Mouse (Mus musculus): ENCODE measurements around the gene Slc7a4. TPM values are rescaled to one million over a fixed set of nuclear protein-coding genes. Genes with fewer than 3 reads are reported as not detected.

Gene Slc7a4
- polyA plus RNA-seq, 1 experiment from 2014 or later = 4.5 TPM

- no peaks in the 10 kb centered on the region for H3K36me3 ChIP-seq
- ATAC-seq (ENCODE audit: low FRiP score, low read depth) = no peak
- no peak overlapping the region for H3K9ac ChIP-seq (replicated peaks)
- no peaks in the 10 kb centered on the region for H3K27me3 ChIP-seq
- H3K9me3 ChIP-seq = no peaks in the 10 kb centered on the region
- no peaks in the 10 kb centered on the region for H3K4me1 ChIP-seq
- H3K4me3 ChIP-seq = no peak overlapping the region
- 66% methylated on average over 3 of the region's 3 CpGs for WGBS
- no peak overlapping the region for H3K4me2 ChIP-seq (replicated peaks)
- H3K27ac ChIP-seq (replicated peaks) = no peak overlapping the region
Observed at GRCm38 (mm10) chr16:17600944-17601562, 18.0 kb upstream of the Slc7a4 start.

DNA sequence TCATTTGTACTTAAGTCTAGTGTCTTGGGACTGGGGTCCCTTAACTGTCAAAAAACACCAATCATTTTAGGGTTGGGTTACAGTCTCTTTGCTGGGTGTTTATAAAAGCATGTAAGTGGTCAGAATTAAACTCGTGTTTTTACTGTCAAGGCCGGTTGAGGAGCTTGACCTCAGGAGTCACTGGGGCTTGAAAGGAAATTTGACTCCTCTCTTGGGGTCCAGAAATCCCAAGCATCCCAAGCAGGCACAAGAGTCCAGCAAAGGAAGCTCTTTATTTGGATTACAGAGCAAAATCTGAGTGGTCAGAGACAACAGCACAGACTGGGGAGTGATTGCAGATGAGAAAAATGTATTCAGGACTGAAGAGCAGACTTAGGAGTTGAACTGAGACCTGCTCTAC lies 7.7 kb upstream of the Slc7a4 start:
- Histone ChIP-seq H3K9ac (replicated peaks) (no peak overlapping the region), H3K4me3 (no peak overlapping the region), H3K4me2 (replicated peaks) (no peak overlapping the region), H3K36me3 (no peaks in the 10 kb centered on the region), H3K27me3 (no peaks in the 10 kb centered on the region), H3K9me3 (no peaks in the 10 kb centered on the region), H3K27ac (replicated peaks) (no peak overlapping the region), H3K4me1 (no peaks in the 10 kb centered on the region)
- 52% methylated on average over 2 of the region's 2 CpGs for WGBS
- no peak for ATAC-seq (ENCODE audit: low FRiP score, low read depth)

DNA sequence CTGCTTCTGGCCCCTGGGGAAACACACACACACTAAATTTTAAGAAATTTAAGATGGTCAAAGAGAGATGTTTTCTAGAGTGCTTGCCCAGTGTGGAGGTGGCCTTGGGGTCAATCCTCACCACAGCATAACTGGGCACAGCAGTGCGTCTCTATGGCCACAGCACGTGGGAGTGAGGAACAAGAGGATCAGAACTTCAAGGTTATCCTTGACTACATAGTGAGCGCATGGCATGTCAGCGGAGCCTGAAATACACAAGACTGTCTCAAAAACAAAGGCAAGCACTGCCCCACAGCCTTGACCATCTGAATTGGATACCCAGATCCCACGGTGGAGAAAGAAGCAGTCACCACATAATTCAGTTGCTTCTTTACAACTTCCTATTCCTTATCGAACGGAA lies 1.5 kb upstream of the Slc7a4 start:
- H3K4me1 ChIP-seq = no peaks in the 10 kb centered on the region
- H3K27ac ChIP-seq (replicated peaks) = no peak overlapping the region
- H3K4me3 ChIP-seq = no peak overlapping the region
- ATAC-seq (ENCODE audit: low FRiP score, low read depth) = no peak
- 83% methylated on average over 7 of the region's 7 CpGs for WGBS
- no peak overlapping the region for H3K9ac ChIP-seq (replicated peaks)
- no peak overlapping the region for H3K4me2 ChIP-seq (replicated peaks)
- no peaks in the 10 kb centered on the region for H3K27me3 ChIP-seq
- H3K36me3 ChIP-seq = no peaks in the 10 kb centered on the region
- no peaks in the 10 kb centered on the region for H3K9me3 ChIP-seq

DNA sequence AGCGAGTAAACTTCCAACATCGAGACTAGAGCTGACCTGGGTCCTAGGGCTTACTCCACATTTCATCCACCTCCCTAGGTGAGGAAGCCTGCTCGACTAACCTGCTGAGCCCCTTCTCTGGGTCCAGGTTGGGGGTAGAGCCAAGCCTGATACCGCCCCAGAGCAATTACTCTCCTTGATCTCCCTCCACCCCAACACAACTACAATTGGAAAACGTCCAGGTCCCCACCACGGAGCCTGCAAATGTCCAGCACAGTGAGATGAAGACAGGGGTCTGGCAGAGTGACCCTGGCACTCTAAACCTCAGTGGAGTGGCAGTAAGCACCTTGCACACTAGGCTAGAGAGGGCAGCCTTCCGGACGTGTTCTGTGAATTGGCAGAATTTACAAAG lies 6.2 kb downstream of the Slc7a4 start:
- H3K4me3 ChIP-seq = peak overlapping the region; percentile 50
- WGBS = 18% methylated on average over 8 of the region's 8 CpGs
- peaks cover 7% of the 10 kb centered on the region; the same call in 1 of the 2 replicates for H3K4me1 ChIP-seq
- no peaks in the 10 kb centered on the region for H3K9me3 ChIP-seq
- ATAC-seq (ENCODE audit: low FRiP score, low read depth) = no peak
- no peak overlapping the region; the same call in 1 of the 2 replicates for H3K9ac ChIP-seq (replicated peaks)
- H3K36me3 ChIP-seq = no peaks in the 10 kb centered on the region
- H3K4me2 ChIP-seq (replicated peaks) = peak overlapping the region; percentile 70
- no peak overlapping the region for H3K27ac ChIP-seq (replicated peaks)
- peaks cover 48% of the 10 kb centered on the region for H3K27me3 ChIP-seq

DNA sequence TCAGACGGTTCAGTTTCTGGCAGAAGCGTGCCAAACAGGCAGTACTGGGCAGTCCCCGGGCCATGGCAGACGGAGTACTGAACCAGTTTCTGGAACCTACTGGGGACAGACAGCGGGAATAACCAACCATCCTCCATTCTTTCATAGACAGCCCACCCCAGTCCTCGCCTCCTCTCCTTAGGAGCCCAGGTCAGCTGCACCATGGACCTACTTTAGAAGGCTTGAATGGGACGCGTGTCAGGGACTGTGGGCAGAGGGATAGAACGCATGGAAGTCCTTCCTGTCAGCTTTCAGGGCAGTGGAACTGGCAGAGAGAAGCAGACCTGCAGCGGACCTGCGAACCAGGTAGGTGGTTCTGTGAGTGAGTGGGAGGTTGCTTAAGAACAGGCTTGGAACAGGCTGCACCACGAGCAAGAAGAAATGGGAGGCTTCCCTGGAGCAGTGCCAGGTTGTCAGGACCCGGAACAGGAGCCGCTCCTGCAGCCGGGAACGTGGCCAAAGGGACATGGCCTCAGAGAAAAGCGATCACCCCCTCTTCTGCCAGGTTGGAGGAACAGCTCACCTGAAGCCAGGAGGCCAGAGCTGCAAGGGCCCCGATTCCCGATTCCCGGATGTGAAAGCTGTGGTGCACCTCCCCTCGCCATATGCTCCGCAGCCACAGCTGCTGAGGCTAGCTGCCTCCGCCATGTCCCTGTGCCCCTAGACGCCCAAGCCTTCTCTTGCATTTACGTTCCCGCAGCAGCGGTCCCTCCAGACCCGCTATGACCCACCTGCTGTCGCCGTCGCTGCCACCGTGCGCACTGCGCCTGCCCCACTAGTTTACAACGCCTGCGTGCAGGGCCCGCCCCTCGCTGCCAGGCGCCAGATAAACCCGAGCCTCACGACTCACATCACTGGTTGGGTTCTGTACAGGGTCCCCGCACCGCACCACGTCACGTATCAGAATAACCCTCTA lies 6.9 kb downstream of the Slc7a4 start:
- Histone ChIP-seq H3K9ac (replicated peaks) (peak overlapping the region; percentile 53), H3K4me2 (replicated peaks) (peak overlapping the region; percentile 70), H3K9me3 (no peaks in the 10 kb centered on the region), H3K4me1 (peaks cover 7% of the 10 kb centered on the region; the same call in 1 of the 2 replicates), H3K36me3 (no peaks in the 10 kb centered on the region), H3K4me3 (peak overlapping the region; percentile 50), H3K27ac (replicated peaks) (no peak overlapping the region), H3K27me3 (peaks cover 48% of the 10 kb centered on the region)
- 14% methylated on average over 44 of the region's 45 CpGs for WGBS
- 0 out of 2 replicates have a peak, but pooled peaks have one; percentile 52 for ATAC-seq (ENCODE audit: low FRiP score, low read depth)

GRCm38 (mm10) chr16:17566186-17566585 lies 16.8 kb downstream of the Slc7a4 start:
- Histone ChIP-seq H3K4me3 (no peak overlapping the region), H3K4me1 (peaks cover 13% of the 10 kb centered on the region), H3K27ac (replicated peaks) (no peak overlapping the region), H3K9ac (replicated peaks) (no peak overlapping the region), H3K36me3 (no peaks in the 10 kb centered on the region), H3K27me3 (peaks cover 22% of the 10 kb centered on the region), H3K4me2 (replicated peaks) (no peak overlapping the region), H3K9me3 (no peaks in the 10 kb centered on the region)
- WGBS = 23% methylated on average over 4 of the region's 4 CpGs
- no peak for ATAC-seq (ENCODE audit: low FRiP score, low read depth)

DNA sequence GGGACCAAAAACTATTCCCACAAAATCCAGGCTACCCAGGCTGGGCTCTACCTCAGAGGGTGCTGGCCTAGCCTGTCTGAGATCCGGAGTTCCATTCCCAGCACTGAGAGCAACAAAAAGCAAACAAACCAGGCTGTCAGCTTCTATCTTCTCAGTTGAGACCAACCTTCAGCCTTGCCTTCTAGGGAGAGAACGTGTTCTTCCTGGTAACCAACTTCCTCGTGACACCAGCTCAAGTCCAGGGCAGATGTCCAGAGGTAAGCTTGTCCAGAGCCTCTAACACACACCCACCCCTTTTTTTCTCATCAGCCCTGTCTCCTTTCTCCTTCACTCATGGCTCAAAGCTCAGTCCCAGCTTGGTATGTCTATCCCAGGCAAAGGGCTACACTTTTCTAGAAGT lies 18.2 kb downstream of the Slc7a4 start:
- ATAC-seq (ENCODE audit: low FRiP score, low read depth) = no peak
- Histone ChIP-seq H3K4me1 (peaks cover 23% of the 10 kb centered on the region), H3K9ac (replicated peaks) (no peak overlapping the region), H3K4me3 (no peak overlapping the region), H3K36me3 (no peaks in the 10 kb centered on the region), H3K9me3 (no peaks in the 10 kb centered on the region), H3K4me2 (replicated peaks) (no peak overlapping the region), H3K27ac (replicated peaks) (no peak overlapping the region), H3K27me3 (peaks cover 36% of the 10 kb centered on the region)
- WGBS = 75% methylated on average over 3 of the region's 3 CpGs

DNA sequence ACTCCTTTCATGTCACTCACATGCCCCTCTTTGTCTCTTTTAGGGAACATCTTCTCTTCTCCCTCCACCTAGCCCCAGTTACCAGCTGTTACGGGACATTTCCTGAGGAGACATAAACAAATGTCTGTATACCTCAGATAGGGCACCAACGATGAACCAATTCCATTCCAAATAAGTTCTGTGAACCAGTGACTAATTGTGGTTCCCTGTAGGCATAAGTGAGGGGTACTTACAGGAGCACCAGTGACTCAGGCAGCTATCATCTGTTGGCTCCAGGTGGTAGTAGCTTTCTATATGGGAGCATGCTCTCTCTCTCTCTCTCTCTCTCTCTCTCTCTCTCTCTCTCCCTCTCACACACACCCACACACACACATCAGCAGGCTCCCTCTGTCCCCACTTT lies 18.8 kb downstream of the Slc7a4 start:
- no peaks in the 10 kb centered on the region for H3K9me3 ChIP-seq
- ATAC-seq (ENCODE audit: low FRiP score, low read depth) = no peak
- no peak overlapping the region for H3K27ac ChIP-seq (replicated peaks)
- peaks cover 40% of the 10 kb centered on the region for H3K27me3 ChIP-seq
- peaks cover 25% of the 10 kb centered on the region for H3K4me1 ChIP-seq
- no peak overlapping the region for H3K4me3 ChIP-seq
- no peak overlapping the region for H3K9ac ChIP-seq (replicated peaks)
- 79% methylated on average over 2 of the region's 2 CpGs for WGBS
- no peaks in the 10 kb centered on the region for H3K36me3 ChIP-seq
- H3K4me2 ChIP-seq (replicated peaks) = no peak overlapping the region

GRCm38 (mm10) chr16:17563580-17563979 lies 19.4 kb downstream of the Slc7a4 start:
- Histone ChIP-seq H3K36me3 (no peaks in the 10 kb centered on the region), H3K27ac (replicated peaks) (no peak overlapping the region), H3K4me1 (peaks cover 32% of the 10 kb centered on the region), H3K4me3 (no peak overlapping the region), H3K4me2 (replicated peaks) (no peak overlapping the region), H3K9ac (replicated peaks) (no peak overlapping the region), H3K9me3 (no peaks in the 10 kb centered on the region), H3K27me3 (peaks cover 40% of the 10 kb centered on the region)
- 29% methylated on average over 1 of the region's 1 CpGs for WGBS
- no peak for ATAC-seq (ENCODE audit: low FRiP score, low read depth)

GRCm38 (mm10) chr16:17561751-17562208 lies 21.2 kb downstream of the Slc7a4 start, which contains the start of gene P2rx6:
Gene P2rx6 (plus strand): TSS chr16:17561885.
- peaks cover 40% of the 10 kb centered on the region for H3K4me1 ChIP-seq
- H3K4me2 ChIP-seq (replicated peaks) = peak within 1 kb of the TSS; percentile 47
- no peaks in the 10 kb centered on the region for H3K9me3 ChIP-seq
- peak within 1 kb of the TSS; percentile 22 for H3K4me3 ChIP-seq
- H3K9ac ChIP-seq (replicated peaks) = no peak within 1 kb of the TSS; the same call in 1 of the 2 replicates
- ATAC-seq (ENCODE audit: low FRiP score, low read depth) = peak; percentile 39
- H3K27me3 ChIP-seq = peaks cover 46% of the 10 kb centered on the region
- H3K36me3 ChIP-seq = no peaks in the 10 kb centered on the region
- 3% methylated on average over 10 of the region's 10 CpGs for WGBS
- H3K27ac ChIP-seq (replicated peaks) = peak within 1 kb of the TSS; percentile 31

DNA sequence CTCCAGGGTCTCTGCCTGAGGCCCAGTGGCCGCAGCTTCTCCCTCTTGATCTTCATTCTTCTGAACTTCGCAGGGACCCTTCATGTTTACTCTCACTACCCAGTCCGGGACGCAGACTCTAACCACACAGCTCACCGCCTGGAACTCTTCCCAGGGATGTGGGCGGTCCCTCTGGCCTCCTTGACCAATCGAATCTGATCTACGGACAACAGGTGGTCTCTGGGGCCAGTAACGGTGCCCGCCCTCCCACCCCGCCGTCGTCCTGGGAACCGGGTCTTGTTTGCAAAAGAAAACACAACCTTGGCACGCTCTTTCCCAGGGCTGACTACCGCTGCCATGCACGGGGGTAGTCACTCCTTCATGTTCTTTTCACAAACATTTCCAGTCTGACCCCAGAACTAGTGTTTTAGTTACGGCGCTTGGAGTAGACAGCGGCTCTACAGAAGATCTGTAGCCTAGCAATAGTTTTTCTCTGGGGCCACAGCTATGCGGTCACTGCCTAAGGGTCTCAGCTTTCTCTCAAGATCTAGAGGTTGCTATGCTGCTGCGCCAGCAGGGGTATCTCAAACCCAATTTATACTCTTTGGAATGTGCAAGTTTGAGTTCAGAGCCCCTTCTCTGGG lies 21.8 kb downstream of the Slc7a4 start, which contains the start of gene Lrrc74b:
Lrrc74b (minus strand) TSS at position 120 of the 623 bp plus-strand sequence.
- WGBS = 1% methylated on average over 22 of the region's 22 CpGs
- H3K27me3 ChIP-seq = peaks cover 50% of the 10 kb centered on the region
- H3K4me2 ChIP-seq (replicated peaks) = peak within 1 kb of the TSS; percentile 47
- H3K9me3 ChIP-seq = no peaks in the 10 kb centered on the region
- peak within 1 kb of the TSS; percentile 22 for H3K4me3 ChIP-seq
- H3K4me1 ChIP-seq = peaks cover 40% of the 10 kb centered on the region
- H3K9ac ChIP-seq (replicated peaks) = no peak within 1 kb of the TSS; the same call in 1 of the 2 replicates
- peak within 1 kb of the TSS; percentile 31 for H3K27ac ChIP-seq (replicated peaks)
- no peaks in the 10 kb centered on the region for H3K36me3 ChIP-seq
- ATAC-seq (ENCODE audit: low FRiP score, low read depth) = peak; percentile 66
